Mouse (Mus musculus) thymus, postnatal 14 days (tissue): ENCODE data around the gene Tomm6.
"Not testable (repeated sequence)": the region's sequence is repeated elsewhere in the genome, so short reads cannot be mapped to it uniquely, and the experiment has no call there.

Experiments used
- DNase-seq: peaks from one replicate; pipeline ENCODE4 v3.0.0; 2021

Gene Tomm6

DNA sequence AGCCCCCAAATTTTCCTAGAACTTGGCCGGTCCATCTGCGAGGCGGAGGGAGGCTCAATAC, 6.1 kb upstream of the Tomm6 start, which contains the start of gene Gm21981:
Gene Gm21981 (minus strand): TSS at position 14 of the 61 bp plus-strand sequence.
- no peak for DNase-seq

DNA sequence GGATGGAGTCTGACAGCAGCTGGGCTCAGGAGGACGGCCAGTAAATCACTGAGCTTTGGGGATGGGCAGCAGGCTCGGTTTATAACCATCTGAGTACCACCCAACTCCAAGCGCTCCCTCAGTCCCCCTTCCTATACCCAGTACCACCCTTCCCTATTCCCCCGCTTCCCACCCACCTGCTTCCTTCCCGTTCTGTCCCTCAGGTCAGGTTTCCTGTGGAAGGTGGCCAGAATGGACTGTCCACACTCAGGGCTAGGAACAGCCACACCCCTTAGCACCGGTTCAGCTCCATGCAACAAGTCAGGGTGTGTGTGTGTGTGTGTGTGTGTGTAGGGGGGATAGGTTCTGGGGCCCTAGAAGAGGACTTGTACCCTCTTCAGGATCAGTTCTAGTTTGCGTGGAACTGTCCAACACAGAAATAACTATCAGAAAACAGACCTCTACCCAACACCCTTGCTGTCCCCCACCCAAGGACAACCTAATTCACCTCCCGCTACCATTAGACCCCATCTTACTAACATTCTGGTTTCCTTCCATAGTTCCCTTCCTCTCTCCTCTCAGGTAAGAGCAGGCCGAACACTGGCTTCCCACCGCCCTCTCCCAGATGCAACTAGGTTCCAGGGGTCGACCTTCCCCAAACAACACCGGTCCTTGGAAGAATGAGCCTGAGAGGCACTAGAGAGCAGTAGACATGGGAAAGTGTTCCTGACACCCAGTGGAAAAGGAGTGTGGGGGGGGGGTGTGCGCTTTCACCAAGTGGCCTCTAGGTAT, 5.7 kb upstream of the Tomm6 start:
- DNase-seq = no peak

DNA sequence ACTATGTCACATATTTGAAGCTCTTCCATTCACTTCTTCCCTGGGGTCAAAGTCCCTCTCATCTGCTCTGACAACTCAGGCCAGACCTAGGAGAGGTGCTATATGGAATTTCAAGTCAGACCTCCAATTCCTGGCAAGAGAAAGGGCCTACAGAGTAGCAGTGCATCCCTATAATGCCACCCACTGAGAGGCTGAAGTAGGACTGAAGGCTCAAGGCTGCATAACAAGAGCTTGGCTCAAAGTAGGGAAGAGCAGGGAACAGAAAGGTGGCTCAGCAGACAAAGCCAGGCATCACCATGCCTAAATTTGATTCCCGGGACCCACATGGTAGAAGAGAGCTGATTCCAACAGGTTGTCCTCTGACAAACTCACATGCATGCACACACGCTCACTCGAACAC, 3.5 kb upstream of the Tomm6 start:
- no peak for DNase-seq

GRCm38 (mm10) chr17:47689894-47690293, 1.7 kb upstream of the Tomm6 start:
- no peak for DNase-seq

- DNase-seq = peak; percentile 65
Measured at GRCm38 (mm10) chr17:47688608-47689575, 706 bp upstream of the Tomm6 start, which contains the start of gene Frs3. Gene Frs3 (plus strand): TSS chr17:47689030.

DNA sequence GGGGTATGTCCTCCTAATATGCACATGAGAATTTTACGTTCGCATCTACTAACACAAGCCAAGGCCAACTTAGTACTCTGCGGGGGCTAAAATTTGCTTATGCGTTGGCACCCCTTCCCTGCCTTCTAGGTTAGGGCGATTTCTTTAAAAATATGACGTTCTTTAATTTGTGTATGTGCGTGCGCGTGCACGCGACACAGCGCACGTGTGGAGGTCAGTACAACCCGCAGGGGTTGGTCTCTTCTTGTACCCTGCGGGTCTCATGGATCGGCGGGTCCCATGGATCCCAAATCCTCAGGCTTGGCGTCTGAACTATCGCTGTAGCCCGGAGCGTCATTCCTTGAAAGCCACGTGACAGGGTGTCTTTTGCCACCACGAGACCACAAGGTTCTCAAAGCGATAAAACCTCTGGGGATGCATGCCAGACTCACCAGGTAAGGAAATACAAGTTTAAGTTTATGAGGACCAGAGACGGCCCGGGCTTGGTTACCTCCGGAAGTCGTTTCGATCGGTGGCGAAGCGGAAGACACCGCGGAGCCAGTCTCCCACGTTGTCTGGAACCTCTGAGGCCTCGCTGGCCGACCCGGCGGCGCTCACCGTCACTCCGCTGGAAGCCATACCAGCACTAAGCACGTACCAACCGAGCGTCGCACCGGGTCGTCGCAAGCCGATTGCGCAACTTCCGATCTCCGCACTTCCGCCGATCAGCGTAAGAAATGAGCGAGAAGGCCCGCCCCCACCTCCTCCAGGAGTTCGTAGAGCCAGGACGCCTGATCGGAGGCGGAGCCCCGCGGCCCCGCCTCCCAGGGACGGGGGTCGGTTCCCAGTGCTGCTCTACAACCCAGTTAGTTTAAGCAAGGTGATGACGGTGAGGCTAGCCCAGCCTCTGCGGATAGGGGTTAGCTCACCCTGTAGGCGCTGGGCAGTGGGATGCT, 510 bp downstream of the Tomm6 start:
- DNase-seq = peak; percentile 95

DNA sequence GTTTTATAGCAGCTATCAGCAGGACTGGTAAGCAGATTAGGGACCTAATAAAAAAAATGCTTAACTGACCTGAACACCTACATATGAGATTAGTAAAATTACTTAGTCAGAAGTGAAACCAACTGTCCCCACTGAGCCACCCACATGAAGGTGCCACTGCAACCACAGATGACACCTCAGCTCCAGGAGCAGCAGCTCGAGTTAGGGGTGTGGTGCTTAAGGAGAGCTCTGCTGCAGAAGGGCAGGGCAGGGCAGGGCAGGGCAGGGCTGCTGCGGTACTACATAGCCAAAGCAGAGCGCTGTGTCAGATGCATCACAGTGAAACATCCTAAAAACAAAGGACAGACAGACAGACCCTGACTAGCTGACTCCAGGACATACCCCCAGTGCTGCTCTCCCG, 5.3 kb downstream of the Tomm6 start:
- DNase-seq = no peak

DNA sequence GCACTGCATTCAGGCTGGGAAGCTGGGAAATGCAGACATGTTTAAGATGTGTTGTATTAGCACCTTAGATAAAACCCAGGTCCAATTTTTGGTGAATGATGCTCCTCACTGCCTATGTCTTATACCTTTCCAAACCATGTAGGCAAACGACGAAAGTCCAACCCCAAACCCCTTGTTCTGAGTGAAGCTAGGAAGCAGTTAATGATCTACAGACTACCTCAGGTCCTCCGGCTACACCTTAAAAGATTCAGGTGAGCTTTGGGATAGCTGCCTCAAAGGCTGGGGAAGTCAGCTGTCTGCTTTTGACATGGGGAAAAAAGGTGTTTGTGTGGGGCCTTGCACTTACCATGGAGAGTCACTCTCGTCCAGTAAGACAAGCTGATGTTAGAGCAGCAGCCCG, 9.5 kb downstream of the Tomm6 start:
- no peak for DNase-seq

DNA sequence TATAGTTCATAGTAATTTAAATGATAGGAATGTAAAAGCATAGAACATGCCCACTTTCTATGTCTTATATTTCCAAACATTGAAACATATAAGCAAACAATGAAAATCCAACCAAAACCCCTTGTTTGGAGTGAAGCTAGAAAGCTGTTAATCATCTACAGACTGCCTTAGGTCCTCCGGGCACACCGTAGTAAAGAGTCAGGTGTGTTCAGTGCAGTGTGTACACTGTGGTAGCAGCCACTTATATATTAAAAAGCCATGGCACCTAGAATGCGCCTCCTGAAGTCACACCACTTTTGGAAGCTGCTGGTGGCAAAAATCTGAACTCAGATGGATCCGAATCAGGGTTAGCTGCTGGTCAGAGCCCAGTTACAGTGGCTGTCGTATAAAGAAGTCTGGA, 9.9 kb downstream of the Tomm6 start:
- no peak for DNase-seq

- peak; percentile 52 for DNase-seq
Measured at GRCm38 (mm10) chr17:47676581-47676980, 11.6 kb downstream of the Tomm6 start.

GRCm38 (mm10) chr17:47672311-47673111, 15.7 kb downstream of the Tomm6 start:
- no peak for DNase-seq

GRCm38 (mm10) chr17:47671988-47672310, 16.2 kb downstream of the Tomm6 start:
- no peak for DNase-seq

- no peak for DNase-seq
Measured at GRCm38 (mm10) chr17:47669166-47669565, 19.0 kb downstream of the Tomm6 start.

- DNase-seq = no peak
Measured at GRCm38 (mm10) chr17:47664474-47664873, 23.7 kb downstream of the Tomm6 start.

GRCm38 (mm10) chr17:47663009-47663713, 25.0 kb downstream of the Tomm6 start:
- DNase-seq = no peak

- no peak for DNase-seq
Measured at GRCm38 (mm10) chr17:47658741-47659243, 29.4 kb downstream of the Tomm6 start.

DNA sequence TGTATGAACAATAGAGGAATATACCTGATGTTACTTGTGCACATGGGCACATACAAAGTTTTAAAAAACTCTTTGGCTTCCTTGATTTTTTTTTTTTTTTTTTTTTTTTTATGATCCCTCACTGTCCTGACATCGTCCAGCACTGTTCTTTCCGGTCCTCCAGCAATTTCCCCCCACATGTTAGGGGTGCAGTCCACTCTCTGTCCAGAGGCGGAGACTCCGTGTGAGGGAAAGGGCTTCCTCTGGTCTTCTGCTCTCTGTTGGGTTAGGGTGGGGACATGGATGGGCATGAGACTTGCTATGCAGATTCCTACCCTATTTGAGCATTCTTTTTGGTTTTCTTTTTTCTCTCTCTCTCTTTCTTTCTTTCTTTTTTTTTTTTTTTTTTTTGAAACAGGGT, 30.3 kb downstream of the Tomm6 start:
- DNase-seq = no peak

- no peak for DNase-seq
Measured at GRCm38 (mm10) chr17:47655697-47656096, 32.5 kb downstream of the Tomm6 start.

DNA sequence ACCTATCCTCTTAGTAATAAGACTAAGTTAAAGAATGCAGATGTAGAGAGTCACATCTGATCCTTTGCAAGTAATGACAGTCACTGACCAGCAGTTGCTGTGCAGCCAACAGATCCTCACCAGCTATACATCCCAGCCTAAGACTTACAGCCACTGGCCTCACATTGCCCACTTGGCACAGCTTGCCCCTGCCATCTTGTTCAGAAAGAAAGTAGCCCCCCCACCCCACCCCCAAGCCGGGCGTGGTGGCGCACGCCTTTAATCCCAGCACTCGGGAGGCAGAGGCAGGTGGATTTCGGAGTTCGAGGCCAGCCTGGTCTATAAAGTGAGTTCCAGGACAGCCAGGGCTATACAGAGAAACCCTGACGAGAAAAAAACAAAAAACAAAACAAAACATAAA, 33.8 kb downstream of the Tomm6 start:
- DNase-seq = not testable (repeated sequence)

DNA sequence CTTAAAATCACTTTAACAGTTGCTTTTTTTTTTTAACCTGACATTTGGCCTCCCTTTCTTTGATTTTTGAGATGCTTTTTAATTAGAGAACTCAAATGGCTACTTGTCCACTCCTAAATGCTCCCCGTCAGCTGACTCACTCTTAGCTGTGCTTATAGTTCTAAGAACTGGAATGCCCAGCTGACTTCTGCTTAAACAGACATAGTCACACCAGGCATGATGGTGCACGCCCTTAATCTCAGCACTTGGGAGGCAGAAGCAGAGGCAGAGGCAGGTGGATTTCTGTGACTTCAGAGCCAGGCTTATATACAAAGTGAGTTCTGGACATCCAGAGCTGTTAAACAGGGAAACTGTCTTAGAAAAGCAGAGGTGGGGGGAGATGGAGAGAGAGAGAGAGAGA, 36.2 kb downstream of the Tomm6 start:
- DNase-seq = no peak

- DNase-seq = no peak
Measured at GRCm38 (mm10) chr17:47648966-47649365, 39.2 kb downstream of the Tomm6 start.

DNA sequence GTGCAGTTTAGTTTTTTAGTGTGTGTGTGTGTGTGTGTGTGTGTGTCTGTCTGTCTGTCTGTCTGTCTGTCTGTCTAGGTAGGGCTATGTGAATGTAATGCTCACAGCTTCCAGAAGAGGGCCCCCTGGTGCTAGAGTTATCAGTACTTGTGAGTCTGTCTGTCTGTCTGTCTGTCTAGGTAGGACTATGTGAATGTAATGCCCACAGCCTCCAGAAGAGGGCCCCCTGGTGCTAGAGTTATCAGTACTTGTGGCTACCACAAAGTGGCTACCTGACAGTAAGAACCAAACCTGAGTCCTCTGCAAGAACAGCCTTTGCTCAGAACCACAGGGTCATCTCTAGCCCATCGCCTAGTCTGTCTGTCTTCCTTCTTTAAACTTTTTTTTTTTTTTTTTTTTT, 41.5 kb downstream of the Tomm6 start:
- DNase-seq = peak; percentile 67
